Mouse (Mus musculus) liver, adult 2 months (tissue): ENCODE data around the gene Ctdspl.

Experiments used
- CTCF ChIP-seq: fragments of 200-500 bp; IDR thresholded peaks from 2 replicates; pipeline ENCODE4 v1.5.1; 2011; ENCODE audit warnings: low read depth, low read length, control low read depth
- POLR2A ChIP-seq: fragments of 200-500 bp; IDR thresholded peaks from 2 replicates; pipeline ENCODE4 v1.6.1; 2011; ENCODE audit warnings: low read length, control low read depth; ENCODE audit not compliant: insufficient read depth; ENCODE audit errors: extremely low read depth

- TF ChIP-seq CTCF, result no peak
- TF ChIP-seq POLR2A, result no peak
Observed at GRCm38 (mm10) chr9:118950061-118950460, 23.8 kb downstream of the Ctdspl start.
